ENCODE assay signal across 11 mouse cellular contexts in the genomic region with DNA sequence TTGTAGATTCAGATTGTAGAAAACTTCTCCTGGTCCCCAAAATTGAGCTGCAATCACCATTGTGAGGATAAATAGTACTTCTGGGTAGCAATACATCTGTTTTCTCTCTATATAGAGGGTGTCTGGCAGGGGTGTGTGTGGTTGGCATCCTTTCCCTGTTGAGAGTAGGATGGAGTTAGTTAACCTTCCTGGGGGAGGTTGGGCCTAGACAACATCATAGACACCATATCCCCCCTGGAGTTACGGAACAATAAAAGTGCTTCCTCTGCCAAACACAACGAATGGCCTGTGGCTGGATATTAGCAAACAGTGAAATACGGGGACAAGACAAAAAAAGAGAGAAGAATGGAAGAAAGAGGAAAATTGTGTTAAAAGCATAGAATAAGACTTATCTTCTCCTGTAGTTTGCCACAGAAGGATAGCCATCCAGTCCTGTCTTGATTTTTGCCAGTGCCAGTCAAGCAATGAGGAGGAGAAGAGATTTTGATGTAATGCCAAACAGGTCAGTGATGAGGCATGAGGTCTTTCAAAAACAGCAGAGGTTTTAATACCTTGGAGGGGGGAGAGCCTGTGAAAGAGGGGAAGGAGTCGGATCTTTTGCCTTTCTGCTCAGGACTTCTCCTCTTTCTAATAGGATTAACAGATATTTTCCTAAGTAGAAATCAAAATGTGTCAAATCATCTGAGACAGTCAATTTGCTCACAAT.
A peak's percentile ranks its signal among the peaks of the same experiment; 100 is the strongest.
DNase-seq lines count a peak whose midpoint lies in the region; ATAC-seq lines count a peak whose summit lies in the region.
"Had no signal": no experiment of that assay in that cellular context is flagged by ENCODE, and none has a peak within 500 bp of the region (broad histone marks: within the 10 kb centered on the region; RNA-seq: fewer than 3 reads in every experiment).

No protein-coding gene starts in this region.

- H3K27me3 ChIP-seq in neural tube, embryonic 11.5 days (ENCODE audit: control insufficient read depth, insufficient read depth, low read length), result no peaks in the 10 kb centered on the region
- H3K27me3 ChIP-seq in forebrain, embryonic 15.5 days, result no peaks in the 10 kb centered on the region
- H3K27me3 ChIP-seq in midbrain, embryonic 11.5 days (ENCODE audit: control insufficient read depth, insufficient read depth, low read length), result no peaks in the 10 kb centered on the region

- H3K4me1 ChIP-seq in neural tube, embryonic 11.5 days (ENCODE audit: control insufficient read depth, insufficient read depth, low read length), result peaks cover 12% of the 10 kb centered on the region
- peaks cover 41% of the 10 kb centered on the region for H3K4me1 ChIP-seq in forebrain, embryonic 15.5 days
- peaks cover 34% of the 10 kb centered on the region for H3K4me1 ChIP-seq in midbrain, embryonic 11.5 days (ENCODE audit: control insufficient read depth, insufficient read depth, low read length)

- no peak overlapping the region for H3K9ac ChIP-seq in neural tube, embryonic 11.5 days (ENCODE audit: low read length)
- peak overlapping the region; percentile 38 for H3K9ac ChIP-seq in forebrain, embryonic 15.5 days (replicated peaks)
- no peak overlapping the region; the same call in 1 of the 2 replicates for H3K9ac ChIP-seq in midbrain, embryonic 11.5 days (ENCODE audit: low read length)

- ATAC-seq in neural tube, embryonic 11.5 days (ENCODE audit: insufficient read depth, low FRiP score, low TSS enrichment), result no peak
- ATAC-seq in forebrain, embryonic 15.5 days (replicated peaks), result no peak
- ATAC-seq in midbrain, embryonic 11.5 days (ENCODE audit: low FRiP score), result no peak
- ATAC-seq: CD4-positive, CD25-positive, alpha-beta regulatory T cell, adult 4 months had no signal

- no peak overlapping the region for H3K4me3 ChIP-seq in neural tube, embryonic 11.5 days (ENCODE audit: low read depth, low read length)
- no peak overlapping the region for H3K4me3 ChIP-seq in forebrain, embryonic 15.5 days
- H3K4me3 ChIP-seq in midbrain, embryonic 11.5 days (ENCODE audit: low read depth, low read length), result no peak overlapping the region
- H3K4me3 ChIP-seq: left cerebral cortex, adult 2 months had no signal

- H3K36me3 ChIP-seq in neural tube, embryonic 11.5 days (ENCODE audit: control insufficient read depth, insufficient read depth, low read length), result no peaks in the 10 kb centered on the region
- no peaks in the 10 kb centered on the region for H3K36me3 ChIP-seq in forebrain, embryonic 15.5 days
- no peaks in the 10 kb centered on the region for H3K36me3 ChIP-seq in midbrain, embryonic 11.5 days (ENCODE audit: control insufficient read depth, insufficient read depth, low read length)

- H3K27ac ChIP-seq in neural tube, embryonic 11.5 days (ENCODE audit: low read depth, low read length), result peak overlapping the region; percentile 11; the same call in 1 of the 2 replicates
- H3K27ac ChIP-seq in forebrain, embryonic 15.5 days (replicated peaks), result peak overlapping the region; percentile 99
- peak overlapping the region; percentile 58 for H3K27ac ChIP-seq in midbrain, embryonic 11.5 days (ENCODE audit: low read depth, low read length)

- no peaks in the 10 kb centered on the region for H3K9me3 ChIP-seq in neural tube, embryonic 11.5 days (ENCODE audit: control insufficient read depth, low read length)
- no peaks in the 10 kb centered on the region for H3K9me3 ChIP-seq in forebrain, embryonic 15.5 days
- H3K9me3 ChIP-seq in midbrain, embryonic 11.5 days (ENCODE audit: control insufficient read depth, low read length), result no peaks in the 10 kb centered on the region

- WGBS in neural tube, embryonic 11.5 days, result 46% methylated on average over 4 of the region's 4 CpGs
- WGBS in forebrain, embryonic 15.5 days, result 18% methylated on average over 4 of the region's 4 CpGs
- 33% methylated on average over 4 of the region's 4 CpGs for WGBS in midbrain, embryonic 11.5 days

- no peak for DNase-seq in neural tube, embryonic 11.5 days (ENCODE audit: low spot score)
- no peak for DNase-seq in neural tube, embryonic 10.5 days (ENCODE audit: extremely low spot score, low spot score)
- DNase-seq in midbrain, embryonic 11.5 days (ENCODE audit: low spot score, missing footprints), result no peak
- DNase-seq in urinary bladder, postnatal 10 days (ENCODE audit: low spot score), result no peak
- no peak for DNase-seq in testis, postnatal 10 days (ENCODE audit: low spot score)
- DNase-seq in kidney, postnatal 4 days, result no peak
- DNase-seq: liver; thymus, postnatal 14 days had no signal

- no peak overlapping the region for H3K4me2 ChIP-seq in neural tube, embryonic 11.5 days (ENCODE audit: low read depth)
- peak overlapping the region; percentile 61 for H3K4me2 ChIP-seq in forebrain, embryonic 15.5 days (replicated peaks)
- no peak overlapping the region for H3K4me2 ChIP-seq in midbrain, embryonic 11.5 days

Comparison
In these comparisons a context has a peak if more than half of its experiments do, and no peak if none do; other contexts are left out.
1. H3K27ac ChIP-seq: peak in every context shown above with its lines; median percentile 99 in forebrain, embryonic 15.5 days; 58 in midbrain, embryonic 11.5 days; 11 in neural tube, embryonic 11.5 days.